Mouse (Mus musculus): Measurements from ENCODE around the gene Tmem108. TPM values are rescaled to one million over a fixed set of nuclear protein-coding genes. Genes with fewer than 3 reads are reported as not detected.
A peak's percentile ranks its signal among the peaks of the same experiment; 100 is the strongest.

Tmem108 gene
- polyA plus RNA-seq, 1 experiment from 2014 or later: 66.1 TPM

- Histone ChIP-seq H3K4me3 (peak overlapping the region; percentile 92), H3K27ac (replicated peaks) (peak overlapping the region; percentile 81; the same call in 1 of the 2 replicates), H3K36me3 (peaks cover 4% of the 10 kb centered on the region; the same call in 1 of the 2 replicates), H3K9me3 (no peaks in the 10 kb centered on the region), H3K27me3 (replicated peaks) (no peaks in the 10 kb centered on the region), H3K4me2 (peak overlapping the region; percentile 88), H3K9ac (peak overlapping the region; percentile 65; the same call in 1 of the 2 replicates), H3K4me1 (peaks cover 56% of the 10 kb centered on the region)
- 74% methylated on average over 7 of the region's 7 CpGs for WGBS
- no peak for ATAC-seq (ENCODE audit: extremely low read depth, insufficient number of reproducible peaks, low FRiP score, low TSS enrichment)
These were observed 3.4 kb downstream of the Tmem108 start for GRCm38 (mm10) chr9:103758246-103758645.

- peaks cover 54% of the 10 kb centered on the region for H3K4me1 ChIP-seq
- H3K36me3 ChIP-seq: peaks cover 25% of the 10 kb centered on the region
These were observed 9.0 kb downstream of the Tmem108 start for GRCm38 (mm10) chr9:103752618-103753017.

DNA sequence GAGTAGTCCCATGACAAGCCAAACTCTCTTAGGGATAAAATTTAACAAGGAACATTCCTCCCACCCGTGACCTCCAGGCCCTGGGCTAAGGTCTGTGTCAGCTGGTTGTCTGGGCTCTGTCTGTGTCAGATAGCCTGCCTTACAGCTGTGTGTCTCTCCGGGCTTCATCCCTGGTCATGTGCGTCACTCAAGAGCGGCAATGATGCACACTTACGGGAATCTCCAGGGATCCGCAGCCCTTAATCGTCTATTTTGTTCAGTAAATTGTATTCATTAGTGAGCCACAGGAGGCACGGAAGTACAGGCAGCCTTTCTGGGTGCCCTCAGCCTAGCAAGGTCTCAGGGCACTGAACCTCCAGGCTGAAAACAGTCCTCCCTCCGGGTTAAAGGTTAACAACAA, 10.1 kb downstream of the Tmem108 start:
- Histone ChIP-seq H3K27ac (replicated peaks) (0 out of 2 replicates have a peak overlapping the region, but pooled peaks have one; percentile 28), H3K9ac (no peak overlapping the region)
- ATAC-seq (ENCODE audit: extremely low read depth, insufficient number of reproducible peaks, low FRiP score, low TSS enrichment): no peak

More at GRCm38 (mm10) chr9:103752618-103753017, 9.0 kb downstream of the Tmem108 start:
- WGBS: 80% methylated on average over 10 of the region's 10 CpGs
- Histone ChIP-seq H3K4me2 (no peak overlapping the region), H3K27me3 (replicated peaks) (no peaks in the 10 kb centered on the region), H3K4me3 (no peak overlapping the region), H3K27ac (replicated peaks) (no peak overlapping the region), H3K9me3 (no peaks in the 10 kb centered on the region), H3K9ac (no peak overlapping the region)
- ATAC-seq (ENCODE audit: extremely low read depth, insufficient number of reproducible peaks, low FRiP score, low TSS enrichment): no peak

GRCm38 (mm10) chr9:103750491-103750890, 11.1 kb downstream of the Tmem108 start:
- ATAC-seq (ENCODE audit: extremely low read depth, insufficient number of reproducible peaks, low FRiP score, low TSS enrichment): no peak
- Histone ChIP-seq H3K27ac (replicated peaks) (no peak overlapping the region), H3K4me1 (peaks cover 59% of the 10 kb centered on the region), H3K27me3 (replicated peaks) (no peaks in the 10 kb centered on the region), H3K36me3 (peaks cover 20% of the 10 kb centered on the region), H3K9me3 (no peaks in the 10 kb centered on the region), H3K9ac (no peak overlapping the region), H3K4me3 (no peak overlapping the region), H3K4me2 (no peak overlapping the region)
- 75% methylated on average over 9 of the region's 9 CpGs for WGBS

More for the DNA sequence above, 10.1 kb downstream of the Tmem108 start:
- Histone ChIP-seq H3K36me3 (peaks cover 25% of the 10 kb centered on the region), H3K9me3 (no peaks in the 10 kb centered on the region), H3K4me1 (peaks cover 53% of the 10 kb centered on the region), H3K4me3 (no peak overlapping the region), H3K27me3 (replicated peaks) (no peaks in the 10 kb centered on the region), H3K4me2 (no peak overlapping the region)
- WGBS: 39% methylated on average over 9 of the region's 9 CpGs

DNA sequence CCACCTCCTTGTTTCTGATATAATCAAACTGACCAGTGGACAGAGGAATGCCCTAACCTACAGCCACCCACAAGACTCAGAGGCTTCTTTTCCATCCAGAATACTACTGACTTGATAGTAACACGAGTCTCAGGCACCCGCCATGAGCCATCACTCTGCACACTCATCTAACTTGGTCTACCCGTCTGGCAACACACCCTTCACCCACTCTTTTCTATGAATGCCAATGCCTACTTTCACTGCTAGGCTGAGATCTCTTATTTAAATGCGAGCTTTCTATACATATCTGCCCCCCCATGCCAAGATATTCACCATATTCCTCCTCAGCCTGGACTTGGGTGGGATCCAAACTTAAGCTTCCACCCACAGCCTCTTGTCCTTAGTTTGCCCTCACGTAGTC, 15.0 kb downstream of the Tmem108 start:
- Histone ChIP-seq H3K9ac (no peak overlapping the region), H3K4me3 (no peak overlapping the region), H3K36me3 (peaks cover 11% of the 10 kb centered on the region; the same call in 1 of the 2 replicates), H3K4me1 (peaks cover 43% of the 10 kb centered on the region), H3K27me3 (replicated peaks) (no peaks in the 10 kb centered on the region), H3K9me3 (no peaks in the 10 kb centered on the region), H3K27ac (replicated peaks) (no peak overlapping the region), H3K4me2 (no peak overlapping the region)
- WGBS: 75% methylated on average over 5 of the region's 5 CpGs
- ATAC-seq (ENCODE audit: extremely low read depth, insufficient number of reproducible peaks, low FRiP score, low TSS enrichment): no peak

- peak overlapping the region; percentile 41 for H3K4me2 ChIP-seq
- 35% methylated on average over 12 of the region's 12 CpGs for WGBS
- no peak overlapping the region for H3K4me3 ChIP-seq
- H3K9ac ChIP-seq: no peak overlapping the region
- H3K27me3 ChIP-seq (replicated peaks): no peaks in the 10 kb centered on the region
- H3K4me1 ChIP-seq: peaks cover 31% of the 10 kb centered on the region
- no peaks in the 10 kb centered on the region for H3K9me3 ChIP-seq
- peaks cover 8% of the 10 kb centered on the region for H3K36me3 ChIP-seq
- no peak for ATAC-seq (ENCODE audit: extremely low read depth, insufficient number of reproducible peaks, low FRiP score, low TSS enrichment)
- no peak overlapping the region for H3K27ac ChIP-seq (replicated peaks)
These were observed 21.5 kb downstream of the Tmem108 start for GRCm38 (mm10) chr9:103740145-103740544.

- H3K27me3 ChIP-seq (replicated peaks): no peaks in the 10 kb centered on the region
- WGBS: 81% methylated on average over 4 of the region's 4 CpGs
- H3K27ac ChIP-seq (replicated peaks): no peak overlapping the region
- H3K9me3 ChIP-seq: no peaks in the 10 kb centered on the region
- peaks cover 8% of the 10 kb centered on the region for H3K36me3 ChIP-seq
- no peak overlapping the region for H3K9ac ChIP-seq
- peaks cover 31% of the 10 kb centered on the region for H3K4me1 ChIP-seq
- H3K4me2 ChIP-seq: no peak overlapping the region
- H3K4me3 ChIP-seq: no peak overlapping the region
- no peak for ATAC-seq (ENCODE audit: extremely low read depth, insufficient number of reproducible peaks, low FRiP score, low TSS enrichment)
These were observed 22.6 kb downstream of the Tmem108 start for GRCm38 (mm10) chr9:103739062-103739461.

- Histone ChIP-seq H3K9me3 (no peaks in the 10 kb centered on the region), H3K27me3 (replicated peaks) (no peaks in the 10 kb centered on the region), H3K36me3 (peaks cover 20% of the 10 kb centered on the region), H3K4me3 (no peak overlapping the region), H3K4me1 (peaks cover 14% of the 10 kb centered on the region), H3K4me2 (no peak overlapping the region), H3K27ac (replicated peaks) (no peak overlapping the region), H3K9ac (no peak overlapping the region)
- ATAC-seq (ENCODE audit: extremely low read depth, insufficient number of reproducible peaks, low FRiP score, low TSS enrichment): no peak
- WGBS: 68% methylated on average over 2 of the region's 2 CpGs
These were observed 31.9 kb downstream of the Tmem108 start for GRCm38 (mm10) chr9:103729716-103730115.

- Histone ChIP-seq H3K4me3 (no peak overlapping the region), H3K9ac (no peak overlapping the region), H3K4me1 (peaks cover 14% of the 10 kb centered on the region), H3K4me2 (no peak overlapping the region), H3K27ac (replicated peaks) (no peak overlapping the region), H3K27me3 (replicated peaks) (no peaks in the 10 kb centered on the region), H3K9me3 (0 out of 2 replicates have a peak, but pooled peaks cover 4% of the 10 kb centered on the region), H3K36me3 (peaks cover 28% of the 10 kb centered on the region)
- 84% methylated on average over 16 of the region's 16 CpGs for whole genome bisulfite sequencing
- no peak for ATAC-seq (ENCODE audit: extremely low read depth, insufficient number of reproducible peaks, low FRiP score, low TSS enrichment)
These were observed 34.7 kb downstream of the Tmem108 start for GRCm38 (mm10) chr9:103726751-103727462.

DNA sequence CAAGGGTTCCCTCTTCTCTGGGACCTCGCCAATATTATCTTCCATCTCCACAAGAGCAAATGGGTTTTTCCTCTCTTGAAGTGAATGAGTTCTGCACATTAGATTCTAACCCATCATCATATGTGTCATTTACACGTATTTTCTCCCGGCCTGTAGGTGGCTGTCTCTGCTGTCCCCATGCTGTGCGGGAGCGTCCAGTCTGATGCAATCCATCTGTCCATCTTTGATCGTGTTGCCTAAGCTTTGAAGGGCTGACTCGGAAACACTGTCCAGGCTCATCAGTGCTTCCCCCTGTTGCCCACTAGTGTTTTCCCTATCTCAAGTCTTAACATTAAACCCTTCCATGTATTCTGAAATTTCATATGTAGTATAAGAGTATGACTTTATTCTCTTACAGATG, 36.1 kb downstream of the Tmem108 start:
- ATAC-seq (ENCODE audit: extremely low read depth, insufficient number of reproducible peaks, low FRiP score, low TSS enrichment): no peak
- H3K36me3 ChIP-seq: peaks cover 32% of the 10 kb centered on the region
- H3K27ac ChIP-seq (replicated peaks): no peak overlapping the region
- H3K9me3 ChIP-seq: 0 out of 2 replicates have a peak, but pooled peaks cover 4% of the 10 kb centered on the region
- no peak overlapping the region for H3K4me2 ChIP-seq
- H3K27me3 ChIP-seq (replicated peaks): no peaks in the 10 kb centered on the region
- H3K4me1 ChIP-seq: peaks cover 23% of the 10 kb centered on the region
- H3K9ac ChIP-seq: no peak overlapping the region
- 69% methylated on average over 7 of the region's 7 CpGs for WGBS
- H3K4me3 ChIP-seq: no peak overlapping the region

DNA sequence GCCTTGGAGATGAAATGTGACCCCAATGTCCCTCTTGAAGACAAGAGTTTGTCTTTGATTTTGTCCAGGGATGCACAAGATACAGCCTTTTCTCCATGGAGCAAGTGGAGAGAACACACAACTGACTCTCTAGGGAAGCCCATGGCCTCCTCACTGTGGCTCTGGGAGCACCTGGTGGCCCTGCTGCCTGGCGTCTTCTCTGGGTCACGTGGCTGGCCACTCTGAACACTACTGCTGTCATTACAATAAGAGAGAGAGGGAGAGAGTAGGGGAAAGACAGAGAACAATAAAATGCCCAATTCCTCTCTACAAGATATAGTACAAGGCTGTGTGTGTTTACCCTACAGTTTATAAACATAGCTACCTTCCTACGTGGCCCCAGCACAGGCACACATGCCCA, 40.2 kb downstream of the Tmem108 start:
- peaks cover 24% of the 10 kb centered on the region for H3K4me1 ChIP-seq
- ATAC-seq (ENCODE audit: extremely low read depth, insufficient number of reproducible peaks, low FRiP score, low TSS enrichment): no peak
- H3K4me2 ChIP-seq: no peak overlapping the region
- H3K27me3 ChIP-seq (replicated peaks): no peaks in the 10 kb centered on the region
- peaks cover 30% of the 10 kb centered on the region for H3K36me3 ChIP-seq
- H3K9ac ChIP-seq: no peak overlapping the region
- H3K4me3 ChIP-seq: no peak overlapping the region
- H3K9me3 ChIP-seq: 0 out of 2 replicates have a peak, but pooled peaks cover 4% of the 10 kb centered on the region
- WGBS: 79% methylated on average over 3 of the region's 3 CpGs
- H3K27ac ChIP-seq (replicated peaks): no peak overlapping the region

- Histone ChIP-seq H3K4me1 (peaks cover 29% of the 10 kb centered on the region), H3K4me2 (no peak overlapping the region), H3K9ac (no peak overlapping the region), H3K4me3 (no peak overlapping the region), H3K27me3 (replicated peaks) (no peaks in the 10 kb centered on the region), H3K36me3 (peaks cover 30% of the 10 kb centered on the region), H3K9me3 (0 out of 2 replicates have a peak, but pooled peaks cover 4% of the 10 kb centered on the region), H3K27ac (replicated peaks) (no peak overlapping the region)
- 68% methylated on average over 8 of the region's 8 CpGs for WGBS
- no peak for ATAC-seq (ENCODE audit: extremely low read depth, insufficient number of reproducible peaks, low FRiP score, low TSS enrichment)
These were observed 40.6 kb downstream of the Tmem108 start for GRCm38 (mm10) chr9:103721081-103721480.

Measured in heart, embryonic 13.5 days (tissue).